Mouse (Mus musculus) hindbrain, embryonic 13.5 days (tissue): ENCODE measurements around the gene Stk11ip. TPM values are rescaled to one million over a fixed set of nuclear protein-coding genes. Genes with fewer than 3 reads are reported as not detected.
A peak's percentile ranks its signal among the peaks of the same experiment; 100 is the strongest.

Experiments
- ATAC-seq: fragments of 200-750 bp; cut with Nextera tagmentation; 2 replicates; pipeline ENCODE4 v1.8.0; 2017; ENCODE audit warnings: moderate TSS enrichment; ENCODE audit not compliant: low FRiP score
- H3K27ac ChIP-seq: fragments of 300-500 bp; sonication (generic); 2 replicates; pipeline ENCODE4 v1.5.1; 2015; ENCODE audit warnings: inconsistent platforms, mild to moderate bottlenecking, moderate library complexity
- H3K27me3 ChIP-seq: fragments of 300-500 bp; sonication (generic); 2 replicates; pipeline ENCODE4 v1.6.1; 2015; ENCODE audit warnings: mild to moderate bottlenecking, inconsistent platforms
- H3K36me3 ChIP-seq: fragments of 300-500 bp; sonication (generic); 2 replicates; pipeline ENCODE4 v1.6.1; 2015; ENCODE audit warnings: mild to moderate bottlenecking, inconsistent platforms
- H3K4me1 ChIP-seq: fragments of 300-500 bp; sonication (generic); replicated peaks from 2 replicates; pipeline ENCODE4 v1.6.1; 2015; ENCODE audit warnings: inconsistent platforms
- H3K4me2 ChIP-seq: fragments of 300-500 bp; sonication (generic); 2 replicates; pipeline ENCODE4 v1.6.1; 2015; ENCODE audit warnings: inconsistent platforms, mild to moderate bottlenecking, moderate library complexity
- H3K4me3 ChIP-seq: fragments of 300-500 bp; sonication (generic); 2 replicates; pipeline ENCODE4 v1.5.1; 2015; ENCODE audit warnings: mild to moderate bottlenecking, inconsistent platforms
- H3K9ac ChIP-seq: fragments of 300-500 bp; sonication (generic); 2 replicates; pipeline ENCODE4 v1.6.1; 2015; ENCODE audit warnings: mild to moderate bottlenecking, inconsistent platforms
- H3K9me3 ChIP-seq: fragments of 300-500 bp; sonication (generic); 2 replicates; pipeline ENCODE4 v1.6.1; 2016; ENCODE audit warnings: inconsistent platforms
- WGBS: fragments of 180-500 bp; shearing (Covaris S2); methylation state at CpG from one replicate; pipeline ENCODE4 v1.1.7; 2015; 5-methylcytosine and 5-hydroxymethylcytosine counted together
- polyA plus RNA-seq: library from polyadenylated mRNA; unstranded; fragments of >200 nt; fragmentation: Nextera tagmentation; extraction: Ambion mirVana; gene quantifications from 2 replicates; pipeline ENCODE4 v1.2.1, GENCODE M21; 2015

Stk11ip gene
- polyA plus RNA-seq, 1 experiment from 2014 or later, result 18.6 TPM

DNA sequence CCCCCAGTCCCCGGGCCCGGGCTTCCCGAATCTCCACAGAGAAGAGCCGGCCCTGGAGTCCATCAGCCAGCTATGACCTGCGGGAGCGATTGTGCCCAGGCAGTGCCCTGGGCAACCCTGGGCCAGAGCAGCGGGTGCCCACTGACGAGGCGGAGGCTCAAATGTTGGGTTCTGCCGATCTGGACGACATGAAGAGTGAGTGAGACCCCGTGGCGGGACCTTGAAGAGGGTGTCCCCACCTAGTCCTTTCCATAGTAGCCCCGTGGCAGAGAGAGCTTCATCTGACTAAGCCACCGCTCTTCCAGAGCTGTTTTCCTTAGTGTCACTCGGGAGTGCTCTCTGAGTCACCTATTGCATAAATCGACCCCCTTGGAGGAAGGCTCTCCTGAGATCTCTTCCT lies 27.5 kb downstream of the Stk11ip start:
- ATAC-seq, result no peak
- no peak overlapping the region for H3K4me2 ChIP-seq
- 94% methylated on average over 17 of the region's 17 CpGs for WGBS
- H3K9ac ChIP-seq, result no peak overlapping the region
- no peak overlapping the region for H3K4me3 ChIP-seq
- H3K27me3 ChIP-seq, result no peaks in the 10 kb centered on the region
- peaks cover 58% of the 10 kb centered on the region for H3K36me3 ChIP-seq
- H3K4me1 ChIP-seq, result peaks cover 26% of the 10 kb centered on the region
- H3K9me3 ChIP-seq, result no peaks in the 10 kb centered on the region
- no peak overlapping the region for H3K27ac ChIP-seq

DNA sequence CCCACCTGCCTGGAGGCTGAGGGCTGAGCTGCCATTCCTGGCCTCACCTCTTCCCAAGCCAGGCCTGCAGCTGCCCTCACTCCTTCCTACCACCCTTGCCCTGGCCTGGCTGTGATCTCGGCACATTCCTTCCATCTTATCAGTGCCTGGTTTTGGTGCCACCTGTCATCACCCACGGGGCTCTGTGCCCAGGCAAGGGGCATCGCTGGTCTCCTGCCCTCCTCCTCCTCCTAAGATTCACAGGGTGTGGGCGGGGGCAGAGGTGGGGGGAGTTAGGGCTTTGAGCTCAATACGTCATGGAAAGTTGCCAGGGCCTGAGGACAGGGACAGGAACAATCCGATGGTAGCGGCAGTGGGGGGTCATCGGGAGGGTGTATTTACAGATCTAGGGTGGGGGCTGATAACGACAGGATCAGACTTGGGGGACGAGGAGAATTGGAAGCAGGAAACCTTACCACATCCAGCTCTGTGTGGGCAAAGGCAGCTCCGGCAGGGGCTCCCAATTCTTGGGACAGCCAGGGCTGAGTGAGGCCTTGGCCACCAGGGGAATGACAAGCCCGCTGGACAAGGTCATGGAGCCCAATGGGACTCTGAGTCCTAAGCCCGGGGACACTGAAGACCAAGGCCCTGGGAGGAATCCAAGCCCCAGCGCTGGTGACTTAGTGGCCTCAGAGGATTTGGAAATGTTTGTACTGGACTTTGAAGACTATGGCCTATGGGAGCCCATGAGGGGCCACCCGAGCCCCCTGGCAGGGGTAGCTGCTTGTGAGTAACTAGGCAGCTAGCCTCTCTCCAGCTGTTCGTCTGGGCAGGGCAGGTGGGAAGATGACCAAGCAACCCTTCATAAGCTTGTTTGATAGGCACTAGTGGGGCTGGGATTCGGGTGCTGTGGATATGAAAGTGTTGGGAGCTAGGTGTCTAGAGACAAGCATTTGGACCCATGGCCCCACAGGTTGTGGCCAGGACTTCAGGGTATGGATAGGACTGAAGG lies 28.3 kb downstream of the Stk11ip start:
- no peaks in the 10 kb centered on the region for H3K27me3 ChIP-seq
- no peaks in the 10 kb centered on the region for H3K9me3 ChIP-seq
- peaks cover 65% of the 10 kb centered on the region for H3K36me3 ChIP-seq
- WGBS, result 91% methylated on average over 17 of the region's 17 CpGs
- no peak overlapping the region for H3K4me3 ChIP-seq
- ATAC-seq, result no peak
- H3K27ac ChIP-seq, result no peak overlapping the region
- H3K9ac ChIP-seq, result no peak overlapping the region
- H3K4me2 ChIP-seq, result no peak overlapping the region
- peaks cover 26% of the 10 kb centered on the region for H3K4me1 ChIP-seq

DNA sequence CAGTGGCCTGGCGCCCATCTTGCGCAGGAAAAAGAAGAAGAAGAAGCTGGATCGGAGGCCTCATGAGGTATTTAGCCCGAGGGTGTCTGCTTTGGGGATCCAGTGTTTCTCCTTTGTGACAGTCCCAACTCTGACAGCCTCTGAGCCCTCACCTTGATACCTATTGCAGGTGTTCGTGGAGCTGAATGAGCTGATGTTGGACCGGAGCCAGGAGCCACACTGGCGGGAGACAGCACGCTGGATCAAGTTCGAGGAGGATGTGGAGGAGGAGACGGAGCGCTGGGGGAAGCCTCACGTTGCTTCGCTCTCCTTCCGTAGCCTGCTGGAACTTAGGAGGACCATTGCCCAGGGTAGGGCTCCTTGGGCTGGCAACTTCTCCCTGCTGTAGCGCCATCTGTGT lies 29.3 kb downstream of the Stk11ip start:
- H3K27me3 ChIP-seq, result no peaks in the 10 kb centered on the region
- no peaks in the 10 kb centered on the region for H3K9me3 ChIP-seq
- H3K27ac ChIP-seq, result no peak overlapping the region
- 89% methylated on average over 15 of the region's 15 CpGs for WGBS
- H3K4me1 ChIP-seq, result peaks cover 23% of the 10 kb centered on the region
- no peak for ATAC-seq
- peaks cover 75% of the 10 kb centered on the region for H3K36me3 ChIP-seq
- no peak overlapping the region for H3K4me2 ChIP-seq
- no peak overlapping the region for H3K4me3 ChIP-seq
- H3K9ac ChIP-seq, result no peak overlapping the region

DNA sequence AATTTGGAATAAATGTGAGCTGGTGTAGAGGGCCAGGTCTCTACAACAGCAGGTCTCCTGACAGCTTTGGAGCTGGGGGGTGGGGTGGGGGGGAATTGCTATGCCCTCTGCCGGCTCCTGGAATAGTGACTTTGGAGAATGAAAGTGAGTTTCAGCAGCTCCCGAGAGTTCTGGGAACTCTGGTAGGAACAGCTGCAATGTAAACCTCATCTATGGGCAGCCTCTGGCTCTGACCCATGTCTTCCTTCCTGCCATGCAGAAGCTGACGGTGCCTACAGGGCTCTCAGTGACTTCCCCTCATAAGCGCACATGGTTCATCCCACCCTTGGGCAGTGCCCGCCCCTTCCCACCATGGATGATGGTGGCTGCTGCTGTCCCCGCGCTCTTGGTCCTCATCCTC lies 34.4 kb downstream of the Stk11ip start:
- no peak overlapping the region for H3K9ac ChIP-seq
- H3K36me3 ChIP-seq, result peaks cover 77% of the 10 kb centered on the region
- no peaks in the 10 kb centered on the region for H3K9me3 ChIP-seq
- H3K27me3 ChIP-seq, result no peaks in the 10 kb centered on the region
- no peak overlapping the region for H3K4me3 ChIP-seq
- H3K4me2 ChIP-seq, result no peak overlapping the region
- WGBS, result 91% methylated on average over 7 of the region's 7 CpGs
- ATAC-seq, result no peak
- H3K27ac ChIP-seq, result no peak overlapping the region
- H3K4me1 ChIP-seq, result peaks cover 17% of the 10 kb centered on the region

DNA sequence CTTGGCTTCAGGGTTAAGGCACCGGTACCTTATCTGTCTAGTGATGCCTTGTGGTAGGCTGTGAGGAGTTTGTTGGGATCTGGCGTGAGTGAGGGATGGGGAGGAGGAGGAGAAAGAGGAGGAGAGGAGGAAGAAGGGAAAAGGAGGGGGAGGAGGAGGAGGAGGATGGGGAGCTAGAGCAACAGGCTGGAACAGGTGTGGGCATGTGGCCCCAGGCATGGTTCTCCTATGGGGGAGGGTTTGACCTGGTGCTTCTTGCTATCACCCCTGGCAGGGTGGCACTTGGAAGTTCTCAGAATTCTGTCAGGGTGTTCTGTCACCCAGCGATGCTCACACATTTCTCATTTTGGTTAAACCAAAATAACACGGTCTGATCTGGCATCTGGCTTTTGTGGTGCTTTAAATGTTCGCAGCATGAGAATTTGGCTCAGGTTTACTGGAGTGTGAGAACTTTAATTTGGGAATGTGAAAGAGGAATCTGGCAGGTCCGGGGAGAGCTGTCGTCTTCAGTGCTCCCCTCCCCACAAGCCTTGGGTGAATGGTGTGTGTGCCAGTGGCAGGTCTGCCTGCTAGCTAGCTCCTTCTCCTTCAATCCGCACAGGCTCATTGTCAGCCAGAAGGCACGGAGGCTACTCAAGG lies 34.9 kb downstream of the Stk11ip start:
- H3K9ac ChIP-seq, result no peak overlapping the region

DNA sequence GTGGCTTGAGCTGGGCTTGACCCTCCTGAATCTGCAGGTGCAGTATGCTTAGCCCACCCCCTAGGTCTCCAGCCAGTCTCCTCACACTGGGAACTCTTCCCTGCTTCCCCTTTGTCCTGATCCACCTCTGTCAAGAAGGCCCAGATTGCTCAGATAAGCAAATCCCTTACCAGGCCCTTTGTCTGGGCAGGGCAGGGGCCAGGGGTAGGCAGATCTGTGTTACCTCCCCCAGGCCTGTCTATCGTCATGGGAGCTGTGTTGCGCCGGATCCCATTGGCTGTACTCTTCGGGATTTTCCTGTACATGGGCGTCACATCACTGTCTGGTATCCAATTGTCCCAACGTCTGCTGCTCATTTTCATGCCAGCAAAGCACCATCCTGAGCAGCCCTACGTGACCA lies 35.7 kb downstream of the Stk11ip start:
- no peaks in the 10 kb centered on the region for H3K9me3 ChIP-seq
- peaks cover 27% of the 10 kb centered on the region for H3K4me1 ChIP-seq
- 91% methylated on average over 7 of the region's 7 CpGs for WGBS
- H3K27ac ChIP-seq, result no peak overlapping the region; the same call in 1 of the 2 replicates
- peaks cover 63% of the 10 kb centered on the region for H3K36me3 ChIP-seq
- no peak for ATAC-seq
- no peak overlapping the region for H3K9ac ChIP-seq
- H3K27me3 ChIP-seq, result no peaks in the 10 kb centered on the region
- H3K4me2 ChIP-seq, result no peak overlapping the region
- no peak overlapping the region for H3K4me3 ChIP-seq

More for the DNA sequence above, 34.9 kb downstream of the Stk11ip start:
- 92% methylated on average over 9 of the region's 9 CpGs for WGBS
- H3K4me3 ChIP-seq, result no peak overlapping the region
- ATAC-seq, result no peak
- peaks cover 71% of the 10 kb centered on the region for H3K36me3 ChIP-seq
- H3K4me1 ChIP-seq, result peaks cover 20% of the 10 kb centered on the region
- no peaks in the 10 kb centered on the region for H3K9me3 ChIP-seq
- no peak overlapping the region for H3K4me2 ChIP-seq
- no peaks in the 10 kb centered on the region for H3K27me3 ChIP-seq
- no peak overlapping the region for H3K27ac ChIP-seq

DNA sequence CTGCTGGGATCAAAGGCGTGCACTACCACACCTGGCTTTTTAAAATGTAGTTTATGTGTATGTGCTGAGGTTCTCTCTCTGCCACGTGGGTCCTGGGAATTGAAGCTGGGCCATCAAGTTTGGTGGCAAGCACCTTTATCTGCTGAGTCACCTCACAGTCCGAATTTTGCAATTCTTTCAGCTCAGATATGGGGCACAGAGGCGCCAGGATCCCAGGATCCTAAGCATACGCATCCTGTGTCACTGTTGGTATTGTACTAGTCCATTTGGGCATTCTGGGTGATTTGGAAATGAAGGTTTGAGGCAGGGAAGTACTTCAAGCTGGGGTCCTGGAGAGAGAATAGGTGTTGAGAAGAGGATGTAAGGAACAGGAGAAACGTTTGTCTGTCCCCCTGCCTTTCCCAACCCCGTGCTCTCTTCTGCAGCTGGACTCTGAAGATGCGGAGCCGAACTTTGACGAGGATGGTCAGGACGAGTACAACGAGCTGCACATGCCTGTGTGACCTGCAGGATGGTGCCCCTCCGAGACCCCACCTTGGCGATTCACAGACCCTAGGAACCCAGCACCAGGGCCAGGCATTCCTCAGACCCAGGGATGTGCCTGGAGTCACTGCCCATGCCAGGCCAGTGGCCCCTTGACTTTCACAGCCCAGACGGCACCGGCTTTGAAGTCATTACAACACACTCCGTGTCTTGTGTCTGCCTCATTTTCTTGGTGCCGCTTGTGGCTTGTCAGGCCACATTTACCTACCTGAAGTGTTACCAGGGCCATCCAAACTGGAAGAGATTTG lies 37.3 kb downstream of the Stk11ip start:
- Histone ChIP-seq H3K4me2 (no peak overlapping the region), H3K4me1 (peaks cover 27% of the 10 kb centered on the region), H3K27ac (peak overlapping the region; percentile 68), H3K4me3 (no peak overlapping the region), H3K9me3 (peaks cover 6% of the 10 kb centered on the region; the same call in 1 of the 2 replicates), H3K27me3 (no peaks in the 10 kb centered on the region), H3K9ac (peak overlapping the region; percentile 29; the same call in 1 of the 2 replicates), H3K36me3 (peaks cover 48% of the 10 kb centered on the region)
- no peak for ATAC-seq
- WGBS, result 88% methylated on average over 18 of the region's 18 CpGs

DNA sequence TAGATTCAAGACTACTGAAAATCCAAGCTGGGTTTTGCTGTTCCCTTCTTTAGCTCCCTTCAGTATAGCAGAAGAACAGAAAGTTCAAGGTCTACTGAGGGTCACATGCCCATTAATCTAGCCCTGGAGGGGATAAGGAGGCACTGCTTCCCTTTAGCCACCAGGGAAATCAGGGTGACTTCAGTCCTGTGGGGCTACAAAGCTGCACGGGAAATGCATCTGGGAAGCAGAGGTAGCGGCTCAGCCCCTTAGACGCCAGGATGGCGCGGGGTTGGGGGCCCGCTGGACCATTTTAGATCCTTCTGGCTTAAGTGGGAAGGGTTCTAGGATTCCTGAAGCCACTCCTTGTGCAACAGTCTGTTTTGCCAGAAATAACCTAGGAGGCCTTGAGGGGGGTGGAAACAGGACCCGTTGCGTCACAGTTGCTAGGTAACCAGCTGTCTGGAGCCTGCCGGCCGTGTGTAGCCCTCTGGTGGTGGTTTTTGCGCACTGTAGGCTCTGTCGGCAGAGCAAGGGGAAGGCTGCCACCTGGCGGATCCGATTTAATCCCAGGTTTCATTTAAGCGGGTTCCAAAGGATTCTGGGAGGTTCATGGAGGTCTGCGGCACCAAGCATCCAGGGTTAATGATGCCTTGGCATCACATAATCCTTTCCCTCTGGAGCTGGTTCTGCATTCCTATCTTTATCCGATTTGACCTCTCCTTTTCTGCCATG lies 38.0 kb downstream of the Stk11ip start:
- Histone ChIP-seq H3K4me2 (peak overlapping the region; percentile 32; the same call in 1 of the 2 replicates), H3K27ac (peak overlapping the region; percentile 68), H3K27me3 (no peaks in the 10 kb centered on the region), H3K9ac (0 out of 2 replicates have a peak overlapping the region, but pooled peaks have one; percentile 58), H3K4me3 (no peak overlapping the region), H3K4me1 (peaks cover 27% of the 10 kb centered on the region), H3K9me3 (peaks cover 7% of the 10 kb centered on the region; the same call in 1 of the 2 replicates), H3K36me3 (peaks cover 40% of the 10 kb centered on the region)
- peak; percentile 90 for ATAC-seq
- 9% methylated on average over 17 of the region's 17 CpGs for WGBS

DNA sequence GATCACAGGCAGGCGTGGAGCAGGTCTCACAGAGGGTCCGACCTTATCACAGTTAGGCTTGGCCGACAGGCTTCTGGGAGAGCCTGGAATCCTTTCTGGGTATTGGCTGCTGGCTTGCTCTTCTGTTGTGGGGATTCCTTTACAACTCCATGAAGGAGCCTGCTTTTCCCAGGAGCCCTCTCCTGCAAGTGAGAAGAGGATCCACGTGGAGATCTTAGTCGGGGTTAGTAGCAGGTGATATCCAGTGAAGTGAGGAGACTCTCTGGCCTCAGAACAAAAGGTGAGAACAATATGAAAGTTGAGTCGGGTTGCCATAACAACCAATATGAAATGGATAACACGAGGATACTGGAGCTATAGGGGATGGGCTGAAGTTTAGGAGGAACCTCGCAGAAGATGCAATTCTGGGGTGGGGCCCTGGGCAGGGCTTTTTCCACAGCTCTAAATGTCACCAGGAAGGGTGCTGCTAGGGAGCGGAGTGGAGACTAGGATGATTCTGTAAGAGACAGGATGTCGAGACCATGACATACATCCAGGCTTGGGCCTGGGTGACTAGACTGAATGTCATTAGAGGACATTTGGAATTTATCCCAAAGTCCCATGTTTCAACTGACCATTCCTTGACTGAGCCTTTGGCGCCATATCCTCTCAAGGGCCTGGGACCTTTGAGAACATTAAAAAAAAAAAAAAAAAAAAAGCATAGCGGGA lies 39.0 kb downstream of the Stk11ip start:
- no peak overlapping the region for H3K4me3 ChIP-seq
- H3K9ac ChIP-seq, result no peak overlapping the region
- no peak overlapping the region for H3K4me2 ChIP-seq
- no peaks in the 10 kb centered on the region for H3K27me3 ChIP-seq
- WGBS, result 85% methylated on average over 12 of the region's 12 CpGs
- no peak for ATAC-seq
- H3K4me1 ChIP-seq, result peaks cover 27% of the 10 kb centered on the region
- peak overlapping the region; percentile 44; the same call in 1 of the 2 replicates for H3K27ac ChIP-seq
- peaks cover 30% of the 10 kb centered on the region for H3K36me3 ChIP-seq
- H3K9me3 ChIP-seq, result peaks cover 7% of the 10 kb centered on the region; the same call in 1 of the 2 replicates

DNA sequence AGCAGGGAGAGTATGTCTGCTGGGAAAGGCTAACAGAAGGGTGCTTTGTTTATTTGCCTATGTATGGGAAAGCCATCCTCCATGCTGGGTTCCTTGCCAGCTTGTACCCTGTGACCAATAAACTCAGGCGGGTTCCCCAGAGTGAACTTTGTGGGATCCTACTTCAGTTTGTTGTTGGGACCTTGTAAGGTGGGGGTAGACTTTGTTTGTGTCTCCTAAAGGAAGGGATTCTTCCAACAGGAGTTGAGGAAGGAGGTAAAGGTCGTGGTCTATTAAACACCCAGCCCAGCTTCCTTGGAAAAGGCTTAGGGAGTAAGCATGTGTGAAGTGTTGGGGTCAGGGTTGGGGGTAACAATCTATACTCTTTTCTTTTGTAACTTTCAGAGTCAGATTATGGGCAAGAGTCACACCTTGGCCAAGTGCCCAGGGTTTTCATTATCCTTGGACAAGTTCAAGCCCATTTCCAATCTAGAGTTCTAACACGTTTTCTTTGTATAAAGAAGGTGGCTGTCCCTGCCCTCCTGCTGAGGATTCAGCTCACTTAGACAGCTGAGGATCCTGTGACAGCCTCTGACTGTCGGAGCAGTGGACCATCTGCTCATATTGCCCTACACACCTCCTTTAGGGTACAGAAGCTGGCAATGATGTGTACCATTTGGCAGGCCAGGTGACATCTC lies 40.0 kb downstream of the Stk11ip start:
- peaks cover 7% of the 10 kb centered on the region; the same call in 1 of the 2 replicates for H3K9me3 ChIP-seq
- 43% methylated on average over 4 of the region's 4 CpGs for WGBS
- ATAC-seq, result no peak
- peak overlapping the region; percentile 19; the same call in 1 of the 2 replicates for H3K27ac ChIP-seq
- H3K4me3 ChIP-seq, result no peak overlapping the region
- H3K9ac ChIP-seq, result no peak overlapping the region
- peaks cover 27% of the 10 kb centered on the region for H3K4me1 ChIP-seq
- H3K4me2 ChIP-seq, result no peak overlapping the region
- no peaks in the 10 kb centered on the region for H3K27me3 ChIP-seq
- peaks cover 20% of the 10 kb centered on the region for H3K36me3 ChIP-seq
